Mouse (Mus musculus): ENCODE measurements around the gene Tas2r123. TPM values are rescaled to one million over a fixed set of nuclear protein-coding genes. Genes with fewer than 3 reads are reported as not detected.

Gene Tas2r123
- polyA plus RNA-seq (2012; rRNA removed): not detected in 2 replicates

- no peaks in the 10 kb centered on the region for H3K36me3 ChIP-seq (ENCODE audit: control insufficient read depth, insufficient read depth, low read length)
- H3K27ac ChIP-seq (ENCODE audit: control insufficient read depth, insufficient read depth, low read depth, low read length): no peak within 1 kb of the TSS
- TF ChIP-seq POLR2A (IDR thresholded peaks at IDR 0.05; ENCODE audit: control insufficient read depth, low read depth, low read length): no peak
- no peak for TF ChIP-seq CTCF (IDR thresholded peaks at IDR 0.05; ENCODE audit: control insufficient read depth, insufficient read depth, insufficient replicate concordance, low read depth, low read length)
- no peaks in the 10 kb centered on the region for H3K4me1 ChIP-seq (ENCODE audit: control insufficient read depth, insufficient read depth, low read length)
- H3K27me3 ChIP-seq (ENCODE audit: control insufficient read depth, insufficient read depth, low read length): no peaks in the 10 kb centered on the region
- no peak within 1 kb of the TSS for H3K4me3 ChIP-seq (ENCODE audit: control insufficient read depth, low read depth, low read length)
Measured at GRCm38 (mm10) chr6:132846842-132847241, at the start of gene Tas2r123. Tas2r123 (plus strand) TSS chr6:132847142.

- no peaks in the 10 kb centered on the region for H3K4me1 ChIP-seq (ENCODE audit: control insufficient read depth, insufficient read depth, low read length)
- no peak for TF ChIP-seq CTCF (IDR thresholded peaks at IDR 0.05; ENCODE audit: control insufficient read depth, insufficient read depth, insufficient replicate concordance, low read depth, low read length)
- TF ChIP-seq POLR2A (IDR thresholded peaks at IDR 0.05; ENCODE audit: control insufficient read depth, low read depth, low read length): no peak
- H3K27me3 ChIP-seq (ENCODE audit: control insufficient read depth, insufficient read depth, low read length): no peaks in the 10 kb centered on the region
- no peak within 1 kb of the TSS for H3K4me3 ChIP-seq (ENCODE audit: control insufficient read depth, low read depth, low read length)
- H3K36me3 ChIP-seq (ENCODE audit: control insufficient read depth, insufficient read depth, low read length): no peaks in the 10 kb centered on the region
- H3K27ac ChIP-seq (ENCODE audit: control insufficient read depth, insufficient read depth, low read depth, low read length): no peak within 1 kb of the TSS
Measured at GRCm38 (mm10) chr6:132802518-132802917, 44.4 kb upstream of the Tas2r123 start, which contains the start of gene Tas2r117. Tas2r117 (plus strand) TSS chr6:132802818.

- H3K4me3 ChIP-seq (ENCODE audit: control insufficient read depth, low read depth, low read length): no peak within 1 kb of the TSS
- H3K36me3 ChIP-seq (ENCODE audit: control insufficient read depth, insufficient read depth, low read length): no peaks in the 10 kb centered on the region
- no peak for TF ChIP-seq CTCF (IDR thresholded peaks at IDR 0.05; ENCODE audit: control insufficient read depth, insufficient read depth, insufficient replicate concordance, low read depth, low read length)
- no peak for TF ChIP-seq POLR2A (IDR thresholded peaks at IDR 0.05; ENCODE audit: control insufficient read depth, low read depth, low read length)
- H3K27ac ChIP-seq (ENCODE audit: control insufficient read depth, insufficient read depth, low read depth, low read length): no peak within 1 kb of the TSS
- no peaks in the 10 kb centered on the region for H3K4me1 ChIP-seq (ENCODE audit: control insufficient read depth, insufficient read depth, low read length)
- H3K27me3 ChIP-seq (ENCODE audit: control insufficient read depth, insufficient read depth, low read length): no peaks in the 10 kb centered on the region
Measured at GRCm38 (mm10) chr6:132855138-132855537, 8.2 kb downstream of the Tas2r123 start, which contains the start of gene Tas2r116. Tas2r116 (plus strand) TSS chr6:132855438.

- no peaks in the 10 kb centered on the region for H3K36me3 ChIP-seq (ENCODE audit: control insufficient read depth, insufficient read depth, low read length)
- no peaks in the 10 kb centered on the region for H3K4me1 ChIP-seq (ENCODE audit: control insufficient read depth, insufficient read depth, low read length)
- no peak for TF ChIP-seq CTCF (IDR thresholded peaks at IDR 0.05; ENCODE audit: control insufficient read depth, insufficient read depth, insufficient replicate concordance, low read depth, low read length)
- TF ChIP-seq POLR2A (IDR thresholded peaks at IDR 0.05; ENCODE audit: control insufficient read depth, low read depth, low read length): no peak
- no peak within 1 kb of the TSS for H3K27ac ChIP-seq (ENCODE audit: control insufficient read depth, insufficient read depth, low read depth, low read length)
- H3K27me3 ChIP-seq (ENCODE audit: control insufficient read depth, insufficient read depth, low read length): no peaks in the 10 kb centered on the region
- no peak within 1 kb of the TSS for H3K4me3 ChIP-seq (ENCODE audit: control insufficient read depth, low read depth, low read length)
Measured at GRCm38 (mm10) chr6:132867708-132868107, 20.8 kb downstream of the Tas2r123 start, which contains the start of gene Tas2r110. Tas2r110 (plus strand) TSS chr6:132868008.

DNA sequence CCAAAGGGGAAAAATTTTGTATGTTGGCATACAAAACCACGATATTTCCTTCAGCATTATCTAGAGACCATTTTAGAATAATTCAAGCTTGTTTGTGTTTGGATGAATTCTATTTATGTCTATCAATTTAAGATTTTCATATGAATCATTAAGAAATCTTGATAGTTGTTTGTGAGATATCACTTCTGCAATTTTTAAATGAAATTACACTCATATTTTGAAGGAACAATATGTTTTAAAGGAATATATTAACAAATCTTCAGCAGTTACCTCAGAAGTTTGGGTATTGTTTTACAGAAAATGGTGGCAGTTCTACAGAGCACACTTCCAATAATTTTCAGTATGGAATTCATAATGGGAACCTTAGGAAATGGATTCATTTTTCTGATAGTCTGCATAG lies 45.8 kb downstream of the Tas2r123 start, which contains the start of gene Tas2r113:
Gene Tas2r113 (plus strand): TSS at position 301 of the 400 bp plus-strand sequence.
- H3K4me3 ChIP-seq (ENCODE audit: control insufficient read depth, low read depth, low read length): no peak within 1 kb of the TSS
- no peaks in the 10 kb centered on the region for H3K4me1 ChIP-seq (ENCODE audit: control insufficient read depth, insufficient read depth, low read length)
- no peaks in the 10 kb centered on the region for H3K36me3 ChIP-seq (ENCODE audit: control insufficient read depth, insufficient read depth, low read length)
- H3K27me3 ChIP-seq (ENCODE audit: control insufficient read depth, insufficient read depth, low read length): no peaks in the 10 kb centered on the region
- no peak within 1 kb of the TSS for H3K27ac ChIP-seq (ENCODE audit: control insufficient read depth, insufficient read depth, low read depth, low read length)
- TF ChIP-seq POLR2A (IDR thresholded peaks at IDR 0.05; ENCODE audit: control insufficient read depth, low read depth, low read length) (no peak), CTCF (IDR thresholded peaks at IDR 0.05; ENCODE audit: control insufficient read depth, insufficient read depth, insufficient replicate concordance, low read depth, low read length) (no peak)

Other genes starting within 250 kb of the Tas2r123 start
- gene A630073D07Rik, start 195.6 kb upstream of the Tas2r123 start, polyA plus RNA-seq (2012; rRNA removed): not detected in 2 replicates
- not detected in 2 replicates for gene Tas2r120, start 190.2 kb upstream of the Tas2r123 start, polyA plus RNA-seq (2012; rRNA removed)
- not detected in 2 replicates for gene Tas2r121, start 146.1 kb upstream of the Tas2r123 start, polyA plus RNA-seq (2012; rRNA removed)
- not detected in 2 replicates for gene Tas2r122, start 135.2 kb upstream of the Tas2r123 start, polyA plus RNA-seq (2012; rRNA removed)
- not detected in 2 replicates for gene Tas2r115, start 109.1 kb upstream of the Tas2r123 start, polyA plus RNA-seq (2012; rRNA removed)
- gene Tas2r124, start 92.4 kb upstream of the Tas2r123 start, polyA plus RNA-seq (2012; rRNA removed): not detected in 2 replicates
- gene Tas2r102, start 85.0 kb upstream of the Tas2r123 start, polyA plus RNA-seq (2012; rRNA removed): not detected in 2 replicates
- not detected in 2 replicates for gene Tas2r136, start 69.0 kb upstream of the Tas2r123 start, polyA plus RNA-seq (2012; rRNA removed)
- not detected in 2 replicates for gene Tas2r117, start 44.3 kb upstream of the Tas2r123 start, polyA plus RNA-seq (2012; rRNA removed)
- gene Tas2r116, start 8.3 kb downstream of the Tas2r123 start, polyA plus RNA-seq (2012; rRNA removed): not detected in 2 replicates
- gene Tas2r110, start 20.9 kb downstream of the Tas2r123 start, polyA plus RNA-seq (2012; rRNA removed): not detected in 2 replicates
- gene Tas2r113, start 45.9 kb downstream of the Tas2r123 start, polyA plus RNA-seq (2012; rRNA removed): not detected in 2 replicates
- gene Tas2r125, start 62.5 kb downstream of the Tas2r123 start, polyA plus RNA-seq (2012; rRNA removed): not detected in 2 replicates
- gene Tas2r129, start 104.0 kb downstream of the Tas2r123 start, polyA plus RNA-seq (2012; rRNA removed): not detected in 2 replicates
- gene Tas2r131, start 110.8 kb downstream of the Tas2r123 start, polyA plus RNA-seq (2012; rRNA removed): not detected in 2 replicates
- gene Tas2r109, start 133.8 kb downstream of the Tas2r123 start, polyA plus RNA-seq (2012; rRNA removed): not detected in 2 replicates
- gene Tas2r103, start 190.0 kb downstream of the Tas2r123 start, polyA plus RNA-seq (2012; rRNA removed): not detected in 2 replicates
- gene Tas2r140, start 208.7 kb downstream of the Tas2r123 start, polyA plus RNA-seq (2012; rRNA removed): not detected in 2 replicates